Mouse (Mus musculus): ENCODE results near the gene Syne3. TPM values are rescaled to one million over a fixed set of nuclear protein-coding genes. Genes with fewer than 3 reads are reported as not detected.

The Syne3 gene
- total RNA-seq, 2 experiments from 2014 or later, result 10.1 to 21.1 TPM

GRCm38 (mm10) chr12:105001317-105001716, 8.3 kb downstream of the Syne3 start:
- ATAC-seq (replicated peaks; ENCODE audit: poor library complexity), result no peak

GRCm38 (mm10) chr12:105000487-105001283, 8.9 kb downstream of the Syne3 start:
- peak; percentile 56 for ATAC-seq (replicated peaks; ENCODE audit: poor library complexity)

- peak; percentile 15 for ATAC-seq (replicated peaks; ENCODE audit: poor library complexity)
Measured at GRCm38 (mm10) chr12:104999171-104999570, 10.4 kb downstream of the Syne3 start.

GRCm38 (mm10) chr12:104998541-104998940, 11.1 kb downstream of the Syne3 start:
- no peak for ATAC-seq (replicated peaks; ENCODE audit: poor library complexity)

GRCm38 (mm10) chr12:104997641-104998293, 11.8 kb downstream of the Syne3 start:
- peak; percentile 35 for ATAC-seq (replicated peaks; ENCODE audit: poor library complexity)

GRCm38 (mm10) chr12:104997159-104997558, 12.4 kb downstream of the Syne3 start:
- ATAC-seq (replicated peaks; ENCODE audit: poor library complexity), result no peak

- peak; percentile 10 for ATAC-seq (replicated peaks; ENCODE audit: poor library complexity)
Measured at GRCm38 (mm10) chr12:104996012-104996728, 13.4 kb downstream of the Syne3 start.

- ATAC-seq (replicated peaks; ENCODE audit: poor library complexity), result peak; percentile 4; the same call in 1 of the 2 replicates
Measured at GRCm38 (mm10) chr12:104995259-104995876, 14.2 kb downstream of the Syne3 start.

GRCm38 (mm10) chr12:104992838-104993237, 16.8 kb downstream of the Syne3 start:
- ATAC-seq (replicated peaks; ENCODE audit: poor library complexity), result no peak

- ATAC-seq (replicated peaks; ENCODE audit: poor library complexity), result 0 out of 2 replicates have a peak, but pooled peaks have one; percentile 10
Measured at GRCm38 (mm10) chr12:104992123-104992741, 17.4 kb downstream of the Syne3 start.

GRCm38 (mm10) chr12:104990741-104991454, 18.7 kb downstream of the Syne3 start:
- ATAC-seq (replicated peaks; ENCODE audit: poor library complexity), result peak; percentile 86

- no peak for ATAC-seq (replicated peaks; ENCODE audit: poor library complexity)
Measured at GRCm38 (mm10) chr12:104987936-104988335, 21.7 kb downstream of the Syne3 start.

- no peak for ATAC-seq (replicated peaks; ENCODE audit: poor library complexity)
Measured at GRCm38 (mm10) chr12:104986781-104987180, 22.8 kb downstream of the Syne3 start.

- no peak for ATAC-seq (replicated peaks; ENCODE audit: poor library complexity)
Measured at GRCm38 (mm10) chr12:104986001-104986400, 23.6 kb downstream of the Syne3 start.

GRCm38 (mm10) chr12:104985088-104985487, 24.5 kb downstream of the Syne3 start:
- no peak for ATAC-seq (replicated peaks; ENCODE audit: poor library complexity)

GRCm38 (mm10) chr12:104983476-104983875, 26.1 kb downstream of the Syne3 start:
- ATAC-seq (replicated peaks; ENCODE audit: poor library complexity), result peak; percentile 75

GRCm38 (mm10) chr12:104978943-104979723, 30.5 kb downstream of the Syne3 start:
- no peak for ATAC-seq (replicated peaks; ENCODE audit: poor library complexity)

GRCm38 (mm10) chr12:104978420-104978819, 31.2 kb downstream of the Syne3 start:
- no peak for ATAC-seq (replicated peaks; ENCODE audit: poor library complexity)

GRCm38 (mm10) chr12:104976903-104977302, 32.7 kb downstream of the Syne3 start:
- no peak for ATAC-seq (replicated peaks; ENCODE audit: poor library complexity)
